Mouse (Mus musculus): ENCODE measurements around the gene Trim14. TPM values are rescaled to one million over a fixed set of nuclear protein-coding genes. Genes with fewer than 3 reads are reported as not detected.

Trim14 gene
- polyA plus RNA-seq, 1 experiment from 2014 or later = 11.4 TPM

GRCm38 (mm10) chr4:46505361-46506057 is 30.4 kb downstream of the Trim14 start:
- Histone ChIP-seq H3K4me2 (ENCODE audit: low read length) (no peak overlapping the region), H3K9ac (ENCODE audit: low read length) (no peak overlapping the region), H3K36me3 (ENCODE audit: control insufficient read depth, insufficient read depth, low read length) (peaks cover 42% of the 10 kb centered on the region), H3K4me3 (ENCODE audit: low read depth, low read length) (no peak overlapping the region), H3K27ac (ENCODE audit: low read depth) (no peak overlapping the region), H3K27me3 (replicated peaks; ENCODE audit: control insufficient read depth, insufficient read depth, low read length) (peaks cover 12% of the 10 kb centered on the region), H3K4me1 (replicated peaks; ENCODE audit: control insufficient read depth, insufficient read depth, low read length) (no peaks in the 10 kb centered on the region; the same call in 1 of the 2 replicates), H3K9me3 (ENCODE audit: control insufficient read depth, low read length) (no peaks in the 10 kb centered on the region)
- 75% methylated on average over 8 of the region's 8 CpGs for WGBS
- no peak for DNase-seq (ENCODE audit: low spot score)
- ATAC-seq (replicated peaks; ENCODE audit: low FRiP score, low TSS enrichment, low read depth) = no peak

GRCm38 (mm10) chr4:46503881-46504280 is 32.1 kb downstream of the Trim14 start:
- no peaks in the 10 kb centered on the region for H3K9me3 ChIP-seq (ENCODE audit: control insufficient read depth, low read length)
- peaks cover 12% of the 10 kb centered on the region for H3K27me3 ChIP-seq (replicated peaks; ENCODE audit: control insufficient read depth, insufficient read depth, low read length)
- H3K36me3 ChIP-seq (ENCODE audit: control insufficient read depth, insufficient read depth, low read length) = peaks cover 55% of the 10 kb centered on the region
- H3K4me3 ChIP-seq (ENCODE audit: low read depth, low read length) = no peak overlapping the region
- H3K4me1 ChIP-seq (replicated peaks; ENCODE audit: control insufficient read depth, insufficient read depth, low read length) = no peaks in the 10 kb centered on the region; the same call in 1 of the 2 replicates
- WGBS = 83% methylated on average over 3 of the region's 3 CpGs
- H3K27ac ChIP-seq (ENCODE audit: low read depth) = no peak overlapping the region
- H3K4me2 ChIP-seq (ENCODE audit: low read length) = no peak overlapping the region
- DNase-seq (ENCODE audit: low spot score) (no peak), ATAC-seq (replicated peaks; ENCODE audit: low FRiP score, low TSS enrichment, low read depth) (no peak)
- H3K9ac ChIP-seq (ENCODE audit: low read length) = no peak overlapping the region

GRCm38 (mm10) chr4:46502606-46503502 is 33.1 kb downstream of the Trim14 start:
- ATAC-seq (replicated peaks; ENCODE audit: low FRiP score, low TSS enrichment, low read depth) (no peak), DNase-seq (ENCODE audit: low spot score) (no peak)
- Histone ChIP-seq H3K9ac (ENCODE audit: low read length) (no peak overlapping the region), H3K4me2 (ENCODE audit: low read length) (no peak overlapping the region), H3K27me3 (replicated peaks; ENCODE audit: control insufficient read depth, insufficient read depth, low read length) (peaks cover 12% of the 10 kb centered on the region), H3K9me3 (ENCODE audit: control insufficient read depth, low read length) (no peaks in the 10 kb centered on the region), H3K4me3 (ENCODE audit: low read depth, low read length) (no peak overlapping the region), H3K27ac (ENCODE audit: low read depth) (no peak overlapping the region), H3K4me1 (replicated peaks; ENCODE audit: control insufficient read depth, insufficient read depth, low read length) (no peaks in the 10 kb centered on the region; the same call in 1 of the 2 replicates), H3K36me3 (ENCODE audit: control insufficient read depth, insufficient read depth, low read length) (peaks cover 55% of the 10 kb centered on the region)
- WGBS = 75% methylated on average over 16 of the region's 16 CpGs

GRCm38 (mm10) chr4:46498976-46499375 is 37.0 kb downstream of the Trim14 start:
- no peak overlapping the region for H3K4me3 ChIP-seq (ENCODE audit: low read depth, low read length)
- no peak overlapping the region for H3K4me2 ChIP-seq (ENCODE audit: low read length)
- no peaks in the 10 kb centered on the region for H3K9me3 ChIP-seq (ENCODE audit: control insufficient read depth, low read length)
- peaks cover 73% of the 10 kb centered on the region for H3K36me3 ChIP-seq (ENCODE audit: control insufficient read depth, insufficient read depth, low read length)
- H3K9ac ChIP-seq (ENCODE audit: low read length) = no peak overlapping the region
- H3K27me3 ChIP-seq (replicated peaks; ENCODE audit: control insufficient read depth, insufficient read depth, low read length) = no peaks in the 10 kb centered on the region
- H3K27ac ChIP-seq (ENCODE audit: low read depth) = no peak overlapping the region
- no peak for DNase-seq (ENCODE audit: low spot score)
- ATAC-seq (replicated peaks; ENCODE audit: low FRiP score, low TSS enrichment, low read depth) = no peak
- no peaks in the 10 kb centered on the region for H3K4me1 ChIP-seq (replicated peaks; ENCODE audit: control insufficient read depth, insufficient read depth, low read length)
- WGBS = 17% methylated on average over 4 of the region's 4 CpGs

GRCm38 (mm10) chr4:46498511-46498910 is 37.4 kb downstream of the Trim14 start:
- Histone ChIP-seq H3K4me3 (ENCODE audit: low read depth, low read length) (no peak overlapping the region), H3K27ac (ENCODE audit: low read depth) (no peak overlapping the region), H3K4me1 (replicated peaks; ENCODE audit: control insufficient read depth, insufficient read depth, low read length) (no peaks in the 10 kb centered on the region), H3K9ac (ENCODE audit: low read length) (no peak overlapping the region), H3K4me2 (ENCODE audit: low read length) (no peak overlapping the region), H3K27me3 (replicated peaks; ENCODE audit: control insufficient read depth, insufficient read depth, low read length) (no peaks in the 10 kb centered on the region), H3K36me3 (ENCODE audit: control insufficient read depth, insufficient read depth, low read length) (peaks cover 74% of the 10 kb centered on the region), H3K9me3 (ENCODE audit: control insufficient read depth, low read length) (no peaks in the 10 kb centered on the region)
- no peak for ATAC-seq (replicated peaks; ENCODE audit: low FRiP score, low TSS enrichment, low read depth)
- no peak for DNase-seq (ENCODE audit: low spot score)
- WGBS = 63% methylated on average over 3 of the region's 3 CpGs

GRCm38 (mm10) chr4:46497286-46497892 is 38.6 kb downstream of the Trim14 start:
- no peak overlapping the region for H3K4me3 ChIP-seq (ENCODE audit: low read depth, low read length)
- H3K9me3 ChIP-seq (ENCODE audit: control insufficient read depth, low read length) = no peaks in the 10 kb centered on the region
- ATAC-seq (replicated peaks; ENCODE audit: low FRiP score, low TSS enrichment, low read depth) (no peak), DNase-seq (ENCODE audit: low spot score) (peak; percentile 91)
- H3K27me3 ChIP-seq (replicated peaks; ENCODE audit: control insufficient read depth, insufficient read depth, low read length) = no peaks in the 10 kb centered on the region
- no peaks in the 10 kb centered on the region for H3K4me1 ChIP-seq (replicated peaks; ENCODE audit: control insufficient read depth, insufficient read depth, low read length)
- H3K27ac ChIP-seq (ENCODE audit: low read depth) = no peak overlapping the region
- H3K4me2 ChIP-seq (ENCODE audit: low read length) = no peak overlapping the region
- WGBS = 51% methylated on average over 4 of the region's 4 CpGs
- no peak overlapping the region for H3K9ac ChIP-seq (ENCODE audit: low read length)
- peaks cover 73% of the 10 kb centered on the region for H3K36me3 ChIP-seq (ENCODE audit: control insufficient read depth, insufficient read depth, low read length)

GRCm38 (mm10) chr4:46495543-46495942 is 40.4 kb downstream of the Trim14 start:
- no peak overlapping the region for H3K4me2 ChIP-seq (ENCODE audit: low read length)
- H3K4me3 ChIP-seq (ENCODE audit: low read depth, low read length) = no peak overlapping the region
- WGBS = 67% methylated on average over 12 of the region's 12 CpGs
- H3K9me3 ChIP-seq (ENCODE audit: control insufficient read depth, low read length) = no peaks in the 10 kb centered on the region
- H3K27me3 ChIP-seq (replicated peaks; ENCODE audit: control insufficient read depth, insufficient read depth, low read length) = no peaks in the 10 kb centered on the region
- ATAC-seq (replicated peaks; ENCODE audit: low FRiP score, low TSS enrichment, low read depth) (no peak), DNase-seq (ENCODE audit: low spot score) (no peak)
- H3K9ac ChIP-seq (ENCODE audit: low read length) = no peak overlapping the region
- 0 out of 2 replicates have a peak, but pooled peaks cover 4% of the 10 kb centered on the region for H3K4me1 ChIP-seq (replicated peaks; ENCODE audit: control insufficient read depth, insufficient read depth, low read length)
- no peak overlapping the region for H3K27ac ChIP-seq (ENCODE audit: low read depth)
- peaks cover 55% of the 10 kb centered on the region for H3K36me3 ChIP-seq (ENCODE audit: control insufficient read depth, insufficient read depth, low read length)

GRCm38 (mm10) chr4:46493071-46493470 is 42.9 kb downstream of the Trim14 start:
- Histone ChIP-seq H3K4me1 (replicated peaks; ENCODE audit: control insufficient read depth, insufficient read depth, low read length) (peaks cover 12% of the 10 kb centered on the region), H3K4me2 (ENCODE audit: low read length) (no peak overlapping the region), H3K9ac (ENCODE audit: low read length) (no peak overlapping the region), H3K27me3 (replicated peaks; ENCODE audit: control insufficient read depth, insufficient read depth, low read length) (no peaks in the 10 kb centered on the region), H3K27ac (ENCODE audit: low read depth) (no peak overlapping the region), H3K4me3 (ENCODE audit: low read depth, low read length) (no peak overlapping the region), H3K36me3 (ENCODE audit: control insufficient read depth, insufficient read depth, low read length) (peaks cover 42% of the 10 kb centered on the region), H3K9me3 (ENCODE audit: control insufficient read depth, low read length) (no peaks in the 10 kb centered on the region)
- DNase-seq (ENCODE audit: low spot score) (no peak), ATAC-seq (replicated peaks; ENCODE audit: low FRiP score, low TSS enrichment, low read depth) (no peak)
- 92% methylated on average over 6 of the region's 6 CpGs for WGBS

Data from intestine, embryonic 14.5 days (tissue).